Mouse (Mus musculus): Measurements from ENCODE around the gene Rnf224. TPM values are rescaled to one million over a fixed set of nuclear protein-coding genes. Genes with fewer than 3 reads are reported as not detected.
"Not testable (repeated sequence)": the region's sequence is repeated elsewhere in the genome, so short reads cannot be mapped to it uniquely, and the experiment has no call there.

Gene Rnf224
- polyA plus RNA-seq, 1 experiment from 2014 or later = not detected

DNA sequence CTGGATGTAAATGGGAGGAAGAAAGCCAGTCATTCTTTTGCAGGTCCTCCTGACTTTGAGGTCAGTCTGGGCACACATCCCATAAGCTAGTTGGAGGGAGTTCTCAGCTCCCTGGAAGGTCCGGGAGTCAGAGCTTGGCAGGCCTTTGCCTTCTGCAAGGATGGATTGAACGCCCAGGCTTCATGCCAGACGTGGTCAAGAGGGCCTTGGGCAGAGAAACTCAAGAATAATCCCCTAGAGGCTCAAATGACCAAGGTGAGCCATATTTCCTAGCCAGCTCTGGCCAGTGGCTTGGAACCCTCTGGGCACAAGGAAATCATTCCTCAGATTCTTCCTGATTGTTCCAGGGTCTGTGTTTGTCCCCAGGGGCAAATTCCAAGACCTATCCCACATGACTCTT is 28.3 kb upstream of the Rnf224 start:
- H3K4me1 ChIP-seq = peaks cover 52% of the 10 kb centered on the region
- peaks cover 31% of the 10 kb centered on the region for H3K36me3 ChIP-seq (replicated peaks)
- no peak for DNase-seq (ENCODE audit: low spot score)
- H3K27me3 ChIP-seq (replicated peaks; ENCODE audit: low read depth, poor library complexity, severe bottlenecking) = peaks cover 28% of the 10 kb centered on the region
- WGBS = 73% methylated on average over 3 of the region's 3 CpGs
- no peaks in the 10 kb centered on the region for H3K9me3 ChIP-seq
- peak overlapping the region; percentile 29; the same call in 1 of the 2 replicates for H3K4me3 ChIP-seq
- no peak overlapping the region for H3K27ac ChIP-seq (replicated peaks)

DNA sequence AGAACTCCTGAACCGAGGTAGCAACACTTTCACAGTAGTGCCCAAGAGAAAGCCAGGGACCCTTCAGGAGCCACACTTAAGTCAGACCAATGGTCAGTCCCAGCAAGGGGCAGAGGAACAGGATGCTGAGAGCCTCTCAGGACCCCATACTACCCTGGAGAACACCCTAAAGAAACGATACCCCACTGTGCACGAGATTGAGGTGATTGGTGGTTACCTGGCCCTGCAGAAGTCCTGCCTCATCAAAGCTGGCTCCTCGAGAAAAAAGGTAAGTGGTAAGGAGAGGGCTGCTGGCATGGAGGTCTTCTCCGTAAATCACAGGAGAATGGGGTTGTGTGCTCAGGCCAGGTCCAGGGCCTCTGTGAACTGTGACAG is 27.7 kb upstream of the Rnf224 start:
- no peak overlapping the region for H3K27ac ChIP-seq (replicated peaks)
- peak overlapping the region; percentile 85 for H3K4me3 ChIP-seq
- WGBS = 78% methylated on average over 5 of the region's 5 CpGs
- H3K27me3 ChIP-seq (replicated peaks; ENCODE audit: low read depth, poor library complexity, severe bottlenecking) = peaks cover 28% of the 10 kb centered on the region
- peaks cover 52% of the 10 kb centered on the region for H3K4me1 ChIP-seq
- H3K36me3 ChIP-seq (replicated peaks) = peaks cover 25% of the 10 kb centered on the region
- no peaks in the 10 kb centered on the region for H3K9me3 ChIP-seq
- no peak for DNase-seq (ENCODE audit: low spot score)

DNA sequence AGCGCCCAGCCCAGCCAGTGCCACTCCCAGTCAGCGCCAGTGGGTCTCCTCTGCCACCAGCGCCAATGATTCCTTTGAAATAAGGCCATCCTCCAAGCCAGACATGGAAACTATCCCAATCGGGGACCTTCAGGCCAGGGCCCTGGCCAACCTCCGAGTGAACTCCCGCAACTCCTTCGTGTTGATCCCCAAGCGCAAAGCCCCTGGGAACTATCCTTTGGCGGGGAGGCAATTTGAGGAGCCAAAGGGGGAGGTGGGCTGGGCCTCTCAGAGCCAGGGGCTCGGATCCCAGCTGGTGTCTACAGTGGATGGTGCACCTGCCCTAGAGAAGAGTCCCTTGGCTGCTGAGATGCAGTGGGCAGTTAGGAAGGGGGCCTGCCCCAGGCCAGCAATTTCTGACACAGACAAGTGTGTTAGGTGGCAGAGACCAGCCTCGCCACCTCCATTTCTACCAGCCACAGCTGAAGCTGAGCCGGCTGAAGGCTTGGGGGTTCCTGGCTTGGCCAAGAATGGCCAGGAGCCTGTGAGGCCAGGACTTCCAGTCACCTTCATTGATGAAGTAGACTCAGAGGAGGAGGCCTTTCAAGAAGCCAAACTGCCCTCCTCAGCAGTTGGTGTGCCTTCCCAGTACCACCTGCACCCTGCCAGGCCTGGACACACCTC is 27.2 kb upstream of the Rnf224 start:
- no peaks in the 10 kb centered on the region for H3K9me3 ChIP-seq
- WGBS = 19% methylated on average over 12 of the region's 12 CpGs
- peaks cover 52% of the 10 kb centered on the region for H3K4me1 ChIP-seq
- H3K4me3 ChIP-seq = peak overlapping the region; percentile 85
- H3K27me3 ChIP-seq (replicated peaks; ENCODE audit: low read depth, poor library complexity, severe bottlenecking) = peaks cover 28% of the 10 kb centered on the region
- H3K36me3 ChIP-seq (replicated peaks) = peaks cover 20% of the 10 kb centered on the region
- DNase-seq (ENCODE audit: low spot score) = no peak
- H3K27ac ChIP-seq (replicated peaks) = no peak overlapping the region

DNA sequence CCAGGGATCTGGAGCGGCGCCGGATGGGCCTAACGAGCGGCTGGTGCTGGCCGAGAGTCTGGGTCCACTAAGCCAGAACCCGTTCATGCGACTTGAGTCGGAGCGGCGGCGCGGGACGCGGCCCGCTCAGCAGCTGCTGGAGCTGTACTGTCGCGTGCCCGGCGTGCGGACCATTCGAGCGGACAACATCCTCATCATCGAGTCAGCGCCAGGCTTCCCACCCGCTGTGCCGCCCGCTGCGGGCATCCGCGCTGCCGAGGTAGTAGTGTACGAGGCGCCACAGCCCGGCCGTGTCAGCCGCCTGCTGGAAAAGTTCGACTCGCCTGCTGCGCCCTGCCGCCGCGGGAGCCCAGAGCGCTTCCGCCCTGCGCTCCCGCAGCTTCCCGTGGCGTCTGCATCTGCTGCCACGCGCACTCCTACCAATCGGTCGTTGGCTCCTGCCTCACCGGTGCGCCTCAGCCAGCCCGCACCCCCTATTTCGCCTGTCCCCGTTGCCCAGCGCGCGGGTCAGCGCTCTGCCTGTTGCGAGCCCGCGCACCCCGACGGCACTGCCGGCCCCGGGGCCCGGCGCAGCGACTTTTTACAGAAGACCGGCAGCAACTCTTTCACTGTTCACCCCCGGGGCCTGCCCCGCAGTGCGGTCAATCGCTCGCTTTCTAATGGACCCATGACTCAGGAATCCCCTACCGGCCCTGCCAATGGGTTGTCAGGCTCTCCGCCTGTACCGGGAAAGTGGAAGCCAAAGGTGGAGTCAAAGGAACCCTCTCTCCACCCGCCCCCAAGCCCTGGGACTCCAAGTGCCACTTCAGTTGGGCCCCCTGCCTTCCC is 26.4 kb upstream of the Rnf224 start:
- Histone ChIP-seq H3K4me3 (peak overlapping the region; percentile 85), H3K9me3 (no peaks in the 10 kb centered on the region), H3K4me1 (peaks cover 52% of the 10 kb centered on the region), H3K27ac (replicated peaks) (peak overlapping the region; percentile 78), H3K36me3 (replicated peaks) (peaks cover 12% of the 10 kb centered on the region), H3K27me3 (replicated peaks; ENCODE audit: low read depth, poor library complexity, severe bottlenecking) (peaks cover 28% of the 10 kb centered on the region)
- WGBS = under 1% methylated on average over 82 of the region's 82 CpGs
- DNase-seq (ENCODE audit: low spot score) = peak; percentile 64

DNA sequence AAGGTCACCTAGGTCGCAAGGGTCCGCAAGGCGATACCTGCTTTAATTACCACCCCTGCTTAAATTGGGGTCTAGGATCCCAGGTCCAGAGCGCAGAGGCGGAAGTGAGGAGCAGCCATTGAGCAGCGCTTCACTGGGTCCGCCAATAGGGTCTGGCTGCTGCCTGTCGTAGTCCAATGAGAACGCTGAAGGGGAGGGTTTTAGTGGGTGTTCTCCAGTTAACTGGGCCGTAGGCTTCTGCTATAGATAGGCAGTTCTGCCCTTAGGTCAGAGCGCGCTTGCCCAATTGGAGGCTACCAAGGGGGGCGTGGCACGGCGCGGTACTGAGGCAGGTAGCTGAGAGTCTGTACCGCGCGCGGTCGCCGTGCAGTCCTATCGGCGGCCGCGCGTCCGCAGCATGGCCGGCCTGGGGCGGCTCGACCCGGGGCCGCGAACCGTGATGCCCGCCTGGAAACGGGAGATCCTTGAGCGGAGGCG is 25.7 kb upstream of the Rnf224 start, which contains the start of gene Tprn:
Gene Tprn, plus strand, starts transcription at position 328 of the 477 bp plus-strand sequence.
- WGBS = under 1% methylated on average over 39 of the region's 39 CpGs

DNA sequence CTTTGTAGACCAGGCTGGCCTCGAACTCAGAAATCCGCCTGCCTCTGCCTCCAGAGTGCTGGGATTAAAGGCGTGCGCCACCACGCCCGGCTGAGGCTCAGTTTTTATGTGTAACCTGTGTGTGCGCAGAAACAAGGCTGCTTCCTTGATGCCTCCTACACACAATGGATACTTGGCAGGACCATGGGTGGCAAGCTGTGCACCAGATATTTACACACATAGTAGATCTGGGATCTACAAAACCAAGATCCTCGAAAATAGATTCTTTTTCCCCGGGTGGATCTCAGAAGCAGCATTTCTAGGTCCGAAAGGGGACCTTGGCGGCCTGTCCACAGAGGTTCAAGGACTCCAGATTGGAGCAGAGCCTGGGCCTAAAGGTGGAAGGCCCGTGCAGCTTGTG is 25.3 kb upstream of the Rnf224 start:
- Histone ChIP-seq H3K36me3 (replicated peaks) (peaks cover 2% of the 10 kb centered on the region; the same call in 1 of the 2 replicates), H3K4me1 (peaks cover 47% of the 10 kb centered on the region), H3K9me3 (no peaks in the 10 kb centered on the region), H3K4me3 (peak overlapping the region; percentile 85), H3K27ac (replicated peaks) (peak overlapping the region; percentile 78), H3K27me3 (replicated peaks; ENCODE audit: low read depth, poor library complexity, severe bottlenecking) (peaks cover 28% of the 10 kb centered on the region)
- DNase-seq (ENCODE audit: low spot score) = no peak
- 51% methylated on average over 12 of the region's 12 CpGs for WGBS

More for the DNA sequence above, 25.7 kb upstream of the Rnf224 start, which contains the start of gene Tprn:
- Histone ChIP-seq H3K4me3 (peak within 1 kb of the TSS; percentile 85), H3K4me1 (peaks cover 52% of the 10 kb centered on the region), H3K27me3 (replicated peaks; ENCODE audit: low read depth, poor library complexity, severe bottlenecking) (peaks cover 28% of the 10 kb centered on the region), H3K36me3 (replicated peaks) (peaks cover 6% of the 10 kb centered on the region; the same call in 1 of the 2 replicates), H3K9me3 (no peaks in the 10 kb centered on the region), H3K27ac (replicated peaks) (peak within 1 kb of the TSS; percentile 78)
- peak; percentile 95 for DNase-seq (ENCODE audit: low spot score)

DNA sequence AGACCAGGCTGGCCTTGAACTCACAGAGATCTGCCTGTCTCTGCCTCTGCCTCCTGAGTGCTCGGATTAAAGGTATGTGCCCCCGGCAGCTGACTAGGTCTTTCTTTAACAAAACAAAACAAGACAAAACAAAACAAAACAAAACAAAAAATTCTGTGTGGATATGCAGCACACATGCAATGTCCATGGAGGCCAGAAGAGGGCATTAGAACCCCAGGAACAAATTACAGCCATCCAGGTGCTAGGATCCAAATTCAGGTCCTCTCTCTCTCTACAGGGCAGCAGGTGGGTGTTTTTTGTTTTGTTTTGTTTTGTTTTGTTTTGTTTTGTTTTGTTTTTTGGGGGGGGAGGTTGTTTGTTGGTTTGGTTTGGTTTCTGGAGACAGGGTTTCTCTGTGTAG is 22.3 kb upstream of the Rnf224 start:
- WGBS = 53% methylated on average over 2 of the region's 2 CpGs
- Histone ChIP-seq H3K27me3 (replicated peaks; ENCODE audit: low read depth, poor library complexity, severe bottlenecking) (peaks cover 14% of the 10 kb centered on the region), H3K27ac (replicated peaks) (no peak overlapping the region), H3K4me3 (no peak overlapping the region), H3K36me3 (replicated peaks) (no peaks in the 10 kb centered on the region), H3K4me1 (peaks cover 39% of the 10 kb centered on the region), H3K9me3 (no peaks in the 10 kb centered on the region)
- no peak for DNase-seq (ENCODE audit: low spot score)

DNA sequence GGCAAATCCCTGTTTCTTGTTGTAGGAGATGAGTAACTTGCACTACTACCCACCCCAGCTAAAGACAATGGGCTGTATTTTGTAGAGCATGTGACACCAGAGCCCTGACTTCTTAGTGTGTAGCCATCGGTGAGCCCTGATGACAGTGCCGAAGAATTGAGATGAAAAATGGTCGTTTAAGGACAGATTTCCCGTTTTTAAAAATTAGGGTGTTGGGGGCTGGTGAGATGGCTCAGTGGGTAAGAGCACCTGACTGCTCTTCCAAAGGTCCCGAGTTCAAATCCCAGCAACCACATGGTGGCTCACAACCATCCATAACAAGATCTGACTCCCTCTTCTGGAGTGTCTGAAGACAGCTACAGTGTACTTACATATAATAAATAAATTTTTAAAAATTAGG is 20.7 kb upstream of the Rnf224 start:
- DNase-seq (ENCODE audit: low spot score); H3K27ac ChIP-seq (replicated peaks); H3K9me3 ChIP-seq; H3K27me3 ChIP-seq (replicated peaks; ENCODE audit: low read depth, poor library complexity, severe bottlenecking); H3K4me3 ChIP-seq: not testable (repeated sequence)
- 89% methylated on average over 5 of the region's 5 CpGs for WGBS
- Histone ChIP-seq H3K36me3 (replicated peaks) (peaks cover 14% of the 10 kb centered on the region), H3K4me1 (peaks cover 27% of the 10 kb centered on the region)

DNA sequence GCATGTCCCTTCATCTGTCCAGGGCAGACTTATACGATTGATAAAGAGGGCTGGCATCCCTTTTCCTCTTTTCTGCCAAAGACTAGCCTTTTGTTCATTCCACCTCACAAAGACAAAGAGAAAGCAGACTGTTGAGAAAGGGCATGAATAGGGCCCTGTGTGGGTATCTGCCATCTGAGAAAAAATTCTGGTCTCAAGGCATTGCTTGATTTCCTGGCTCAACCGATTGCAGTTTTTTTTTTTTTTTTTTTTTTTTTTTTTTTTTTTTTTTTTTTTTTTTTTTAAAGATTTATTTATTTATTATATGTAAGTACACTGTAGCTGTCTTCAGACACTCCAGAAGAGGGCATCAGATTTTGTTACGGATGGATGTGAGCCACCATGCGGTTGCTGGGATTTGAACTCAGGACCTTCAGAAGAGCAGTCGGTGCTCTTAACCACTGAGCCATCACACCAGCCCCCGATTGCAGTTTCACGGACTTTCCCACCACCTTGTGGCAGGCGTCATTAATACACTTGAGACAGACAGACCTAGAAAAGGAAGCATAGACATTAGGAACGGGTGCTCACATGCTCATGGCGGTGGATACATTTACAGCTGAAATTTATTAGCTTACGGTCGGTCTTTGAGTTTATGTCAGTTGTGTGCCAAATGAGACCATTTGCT is 20.0 kb upstream of the Rnf224 start:
- peak; percentile 43 for DNase-seq (ENCODE audit: low spot score)
- Histone ChIP-seq H3K4me3 (peak overlapping the region; percentile 99), H3K4me1 (peaks cover 20% of the 10 kb centered on the region), H3K36me3 (replicated peaks) (peaks cover 21% of the 10 kb centered on the region)
- WGBS = 65% methylated on average over 12 of the region's 12 CpGs
- H3K9me3 ChIP-seq; H3K27ac ChIP-seq (replicated peaks); H3K27me3 ChIP-seq (replicated peaks; ENCODE audit: low read depth, poor library complexity, severe bottlenecking): not testable (repeated sequence)

DNA sequence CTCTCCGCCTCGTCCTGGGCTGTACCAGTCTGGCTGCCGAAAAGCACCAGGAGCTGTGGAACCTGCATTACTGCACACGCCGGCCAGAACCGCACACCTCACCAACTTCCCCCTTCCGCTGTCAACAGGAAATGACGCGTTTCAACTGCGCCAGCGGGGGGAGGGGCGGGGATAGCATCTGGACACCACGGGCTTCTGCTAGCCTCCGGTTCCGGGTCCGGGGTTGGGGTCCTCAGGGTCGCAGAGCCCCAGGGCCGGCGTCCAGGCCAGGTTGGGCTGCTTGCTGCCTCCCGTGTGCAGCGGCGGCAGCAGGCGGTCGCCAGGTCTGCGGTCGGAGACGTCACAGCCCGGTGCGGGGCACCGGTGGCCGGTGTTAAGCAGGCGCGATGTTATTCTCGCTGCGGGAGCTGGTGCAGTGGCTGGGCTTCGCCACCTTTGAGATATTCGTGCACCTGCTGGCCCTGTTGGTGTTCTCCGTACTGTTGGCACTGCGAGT is 18.7 kb upstream of the Rnf224 start, which contains the start of gene Tmem203:
Gene Tmem203, plus strand, starts transcription at position 156 of the 496 bp plus-strand sequence.
- peaks cover 33% of the 10 kb centered on the region for H3K36me3 ChIP-seq (replicated peaks)
- WGBS = under 1% methylated on average over 39 of the region's 39 CpGs

DNA sequence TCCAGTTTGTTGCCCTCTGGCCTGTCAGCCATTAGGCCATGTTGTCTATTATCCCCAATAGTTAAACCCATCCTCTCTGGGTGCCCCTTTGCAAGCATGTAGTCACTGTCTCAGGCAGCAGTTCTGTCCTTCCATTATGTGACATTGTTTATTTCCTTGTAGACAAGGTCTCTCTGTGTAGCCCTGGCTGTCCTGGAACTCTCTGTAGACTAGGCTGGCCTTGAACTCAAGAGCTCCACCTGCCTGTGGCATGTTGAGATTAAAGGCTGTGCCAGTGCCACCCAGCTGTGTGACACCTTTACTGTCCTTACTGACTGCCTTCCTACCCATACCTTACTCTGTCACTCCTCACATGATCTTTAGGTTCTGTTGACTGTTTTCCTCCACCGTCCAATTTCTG is 15.7 kb upstream of the Rnf224 start:
- H3K9me3 ChIP-seq = no peaks in the 10 kb centered on the region
- WGBS = 83% methylated on average over 1 of the region's 1 CpGs
- H3K36me3 ChIP-seq (replicated peaks) = peaks cover 63% of the 10 kb centered on the region
- no peaks in the 10 kb centered on the region for H3K27me3 ChIP-seq (replicated peaks; ENCODE audit: low read depth, poor library complexity, severe bottlenecking)
- no peak overlapping the region for H3K4me3 ChIP-seq
- no peak overlapping the region for H3K27ac ChIP-seq (replicated peaks)
- peaks cover 20% of the 10 kb centered on the region for H3K4me1 ChIP-seq
- no peak for DNase-seq (ENCODE audit: low spot score)

More for the DNA sequence above, 18.7 kb upstream of the Rnf224 start, which contains the start of gene Tmem203:
- peaks cover 20% of the 10 kb centered on the region for H3K4me1 ChIP-seq
- H3K4me3 ChIP-seq = peak within 1 kb of the TSS; percentile 99
- H3K27me3 ChIP-seq (replicated peaks; ENCODE audit: low read depth, poor library complexity, severe bottlenecking) = no peaks in the 10 kb centered on the region
- peak within 1 kb of the TSS; percentile 93 for H3K27ac ChIP-seq (replicated peaks)
- no peaks in the 10 kb centered on the region for H3K9me3 ChIP-seq
- peak; percentile 95 for DNase-seq (ENCODE audit: low spot score)

All from embryonic facial prominence, embryonic 10.5 days (tissue).